Mouse (Mus musculus) kidney, postnatal 0 days (tissue): ENCODE data around the gene Gak. TPM values are rescaled to one million over a fixed set of nuclear protein-coding genes. Genes with fewer than 3 reads are reported as not detected.

ENCODE experiments used
- ATAC-seq: fragments of 200-750 bp; cut with Nextera tagmentation; replicated peaks from 2 replicates; pipeline ENCODE4 v1.8.0; 2017; ENCODE audit warnings: low read depth, moderate number of reproducible peaks, moderate TSS enrichment, moderate library complexity; ENCODE audit not compliant: low FRiP score
- DNase-seq: peaks from one replicate; pipeline ENCODE4 v3.0.0-alpha.2; 2016; ENCODE audit warnings: low spot score
- H3K27ac ChIP-seq: fragments of 300-500 bp; sonication (generic); 2 replicates; pipeline ENCODE4 v1.5.1; 2014; ENCODE audit warnings: mild to moderate bottlenecking
- H3K27me3 ChIP-seq: fragments of 300-500 bp; sonication (generic); 2 replicates; pipeline ENCODE4 v1.6.1; 2014; ENCODE audit warnings: low read length, mixed read lengths; ENCODE audit not compliant: insufficient read depth
- H3K36me3 ChIP-seq: fragments of 300-500 bp; sonication (generic); 2 replicates; pipeline ENCODE4 v1.6.1; 2014; ENCODE audit warnings: low read length, mixed read lengths; ENCODE audit not compliant: insufficient read depth
- H3K4me1 ChIP-seq: fragments of 300-500 bp; sonication (generic); replicated peaks from 2 replicates; pipeline ENCODE4 v1.6.1; 2014; ENCODE audit warnings: antibody characterized with exemption, low read length, mixed read lengths; ENCODE audit not compliant: insufficient read depth
- H3K4me2 ChIP-seq: fragments of 300-500 bp; sonication (generic); 2 replicates; pipeline ENCODE4 v1.6.1; 2014; ENCODE audit warnings: mild to moderate bottlenecking, low read length, moderate library complexity, mixed read lengths
- H3K4me3 ChIP-seq: fragments of 300-500 bp; sonication (generic); replicated peaks from 2 replicates; pipeline ENCODE4 v1.5.1; 2014; ENCODE audit warnings: low read depth, low read length
- H3K9ac ChIP-seq: fragments of 300-500 bp; sonication (generic); 2 replicates; pipeline ENCODE4 v1.6.1; 2014; ENCODE audit warnings: low read depth, low read length
- H3K9me3 ChIP-seq: fragments of 300-500 bp; sonication (generic); replicated peaks from 2 replicates; pipeline ENCODE4 v1.6.1; 2016; ENCODE audit warnings: low read length, inconsistent platforms, mixed read lengths
- CTCF ChIP-seq: IDR thresholded peaks from 2 replicates; pipeline ENCODE4 v1.5.1; 2016; ENCODE audit warnings: antibody characterized with exemption, low read depth, mild to moderate bottlenecking, moderate library complexity
- WGBS: fragments of 180-500 bp; shearing (Covaris S2); extraction: QIAGEN DNeasy Blood & Tissue Kit; methylation state at CpG from one replicate; pipeline ENCODE4 v1.1.7; 2014; 5-methylcytosine and 5-hydroxymethylcytosine counted together
- polyA plus RNA-seq: library from polyadenylated mRNA; unstranded; fragments of >200 nt; fragmentation: Nextera tagmentation; extraction: Ambion mirVana; gene quantifications from 2 replicates; pipeline ENCODE4 v1.2.1, GENCODE M21; 2015

Gak gene
- polyA plus RNA-seq, 1 experiment from 2014 or later: 43.1 TPM

- no peak for TF ChIP-seq CTCF
- no peaks in the 10 kb centered on the region for H3K9me3 ChIP-seq
- ATAC-seq (0 out of 2 replicates have a peak, but pooled peaks have one; percentile 14), DNase-seq (no peak)
- 90% methylated on average over 2 of the region's 2 CpGs for WGBS
- 0 out of 2 replicates have a peak, but pooled peaks cover 12% of the 10 kb centered on the region for H3K36me3 ChIP-seq
- H3K27ac ChIP-seq: peak overlapping the region; percentile 60; the same call in 1 of the 2 replicates
- no peak overlapping the region for H3K4me3 ChIP-seq
- H3K4me2 ChIP-seq: no peak overlapping the region
- H3K27me3 ChIP-seq: no peaks in the 10 kb centered on the region
- H3K4me1 ChIP-seq: peaks cover 17% of the 10 kb centered on the region
- no peak overlapping the region for H3K9ac ChIP-seq
Observed at GRCm38 (mm10) chr5:108674624-108675023, 45.1 kb upstream of the Gak start.

- H3K9me3 ChIP-seq: no peaks in the 10 kb centered on the region
- peaks cover 13% of the 10 kb centered on the region for H3K4me1 ChIP-seq
- WGBS: 94% methylated on average over 12 of the region's 12 CpGs
- no peak for DNase-seq
- no peak overlapping the region for H3K9ac ChIP-seq
- TF ChIP-seq CTCF: 0 out of 2 replicates have a peak, but pooled peaks have one; percentile 16
- no peak overlapping the region for H3K27ac ChIP-seq
- no peak for ATAC-seq
- no peak overlapping the region for H3K4me3 ChIP-seq
- H3K4me2 ChIP-seq: no peak overlapping the region
- H3K36me3 ChIP-seq: 0 out of 2 replicates have a peak, but pooled peaks cover 12% of the 10 kb centered on the region
- no peaks in the 10 kb centered on the region for H3K27me3 ChIP-seq
Observed at GRCm38 (mm10) chr5:108671757-108672156, 42.2 kb upstream of the Gak start.

- DNase-seq: peak; percentile 54
- Histone ChIP-seq H3K4me1 (peaks cover 11% of the 10 kb centered on the region), H3K36me3 (0 out of 2 replicates have a peak, but pooled peaks cover 12% of the 10 kb centered on the region), H3K9ac (no peak overlapping the region), H3K4me2 (no peak overlapping the region), H3K27me3 (no peaks in the 10 kb centered on the region), H3K27ac (no peak overlapping the region), H3K9me3 (no peaks in the 10 kb centered on the region), H3K4me3 (no peak overlapping the region)
- 0 out of 2 replicates have a peak, but pooled peaks have one; percentile 21 for ATAC-seq
- peak; percentile 72 for TF ChIP-seq CTCF
Observed at GRCm38 (mm10) chr5:108670785-108671184, 41.2 kb upstream of the Gak start.

- H3K36me3 ChIP-seq: 0 out of 2 replicates have a peak, but pooled peaks cover 12% of the 10 kb centered on the region
- H3K9ac ChIP-seq: 0 out of 2 replicates have a peak overlapping the region, but pooled peaks have one; percentile 74
- no peak for ATAC-seq
- WGBS: 77% methylated on average over 9 of the region's 9 CpGs
- H3K4me1 ChIP-seq: peaks cover 11% of the 10 kb centered on the region
- TF ChIP-seq CTCF: no peak
- no peaks in the 10 kb centered on the region for H3K9me3 ChIP-seq
- DNase-seq: no peak
- H3K4me2 ChIP-seq: peak overlapping the region; percentile 81; the same call in 1 of the 2 replicates
- H3K27me3 ChIP-seq: no peaks in the 10 kb centered on the region
- H3K27ac ChIP-seq: no peak overlapping the region
- H3K4me3 ChIP-seq: no peak overlapping the region
Observed at GRCm38 (mm10) chr5:108669986-108670385, 40.4 kb upstream of the Gak start.

- peaks cover 11% of the 10 kb centered on the region for H3K4me1 ChIP-seq
- peak within 1 kb of the TSS; percentile 84 for H3K27ac ChIP-seq
- 6% methylated on average over 43 of the region's 43 CpGs for WGBS
- 0 out of 2 replicates have a peak, but pooled peaks cover 12% of the 10 kb centered on the region for H3K36me3 ChIP-seq
- H3K4me3 ChIP-seq: peak within 1 kb of the TSS; percentile 54
- peak within 1 kb of the TSS; percentile 74 for H3K9ac ChIP-seq
- peak; percentile 74 for ATAC-seq
- no peaks in the 10 kb centered on the region for H3K9me3 ChIP-seq
- no peaks in the 10 kb centered on the region for H3K27me3 ChIP-seq
- TF ChIP-seq CTCF: peak; percentile 79
- H3K4me2 ChIP-seq: peak within 1 kb of the TSS; percentile 81
- DNase-seq: peak; percentile 91
Observed at GRCm38 (mm10) chr5:108668977-108669936, 39.7 kb upstream of the Gak start, which contains the start of gene Dgkq. Gene Dgkq, minus strand, starts transcription at chr5:108669672.

GRCm38 (mm10) chr5:108668387-108668932, 38.9 kb upstream of the Gak start:
- WGBS: 10% methylated on average over 3 of the region's 3 CpGs
- Histone ChIP-seq H3K9ac (peak overlapping the region; percentile 74), H3K27ac (peak overlapping the region; percentile 84; the same call in 1 of the 2 replicates), H3K4me1 (peaks cover 11% of the 10 kb centered on the region), H3K9me3 (no peaks in the 10 kb centered on the region), H3K4me2 (peak overlapping the region; percentile 81), H3K27me3 (no peaks in the 10 kb centered on the region), H3K36me3 (0 out of 2 replicates have a peak, but pooled peaks cover 12% of the 10 kb centered on the region), H3K4me3 (peak overlapping the region; percentile 54)
- ATAC-seq: no peak
- no peak for DNase-seq
- no peak for TF ChIP-seq CTCF
